Mouse (Mus musculus): ENCODE measurements at regions not wholly inside any gene's neighbourhood (a gene's known extent, or its start where the extent isn't known, plus 50 kb on each side); places are given as distances from the start of the nearest gene placed in this dataset.
A peak's percentile ranks its signal among the peaks of the same experiment; 100 is the strongest.

- no peak for ATAC-seq (ENCODE audit: insufficient number of reproducible peaks, low FRiP score, low TSS enrichment, low read depth)
- no peaks in the 10 kb centered on the region for H3K36me3 ChIP-seq
- no peaks in the 10 kb centered on the region for H3K9me3 ChIP-seq
- H3K4me2 ChIP-seq = no peak overlapping the region
- no peaks in the 10 kb centered on the region for H3K27me3 ChIP-seq
- no peaks in the 10 kb centered on the region for H3K4me1 ChIP-seq
- H3K9ac ChIP-seq = no peak overlapping the region
- 77% methylated on average over 2 of the region's 2 CpGs for WGBS
- no peak overlapping the region for H3K27ac ChIP-seq
- H3K4me3 ChIP-seq = no peak overlapping the region
Observed at GRCm38 (mm10) chr9:61268162-61268561, 104.0 kb upstream of the Tle3 start.

GRCm38 (mm10) chr9:61268681-61269080 lies 103.5 kb upstream of the Tle3 start:
- 67% methylated on average over 2 of the region's 2 CpGs for WGBS
- Histone ChIP-seq H3K36me3 (no peaks in the 10 kb centered on the region), H3K4me2 (no peak overlapping the region), H3K9me3 (no peaks in the 10 kb centered on the region), H3K27ac (no peak overlapping the region), H3K27me3 (no peaks in the 10 kb centered on the region), H3K4me3 (no peak overlapping the region), H3K4me1 (no peaks in the 10 kb centered on the region), H3K9ac (no peak overlapping the region)
- ATAC-seq (ENCODE audit: insufficient number of reproducible peaks, low FRiP score, low TSS enrichment, low read depth) = no peak

GRCm38 (mm10) chr9:61269151-61269870 lies 102.9 kb upstream of the Tle3 start:
- Histone ChIP-seq H3K4me1 (no peaks in the 10 kb centered on the region), H3K4me2 (no peak overlapping the region), H3K4me3 (no peak overlapping the region), H3K9ac (no peak overlapping the region), H3K27ac (no peak overlapping the region), H3K36me3 (no peaks in the 10 kb centered on the region), H3K27me3 (no peaks in the 10 kb centered on the region), H3K9me3 (no peaks in the 10 kb centered on the region)
- WGBS = 67% methylated on average over 5 of the region's 5 CpGs
- no peak for ATAC-seq (ENCODE audit: insufficient number of reproducible peaks, low FRiP score, low TSS enrichment, low read depth)

- Histone ChIP-seq H3K4me1 (no peaks in the 10 kb centered on the region), H3K27ac (no peak overlapping the region), H3K27me3 (no peaks in the 10 kb centered on the region), H3K4me2 (no peak overlapping the region), H3K4me3 (no peak overlapping the region), H3K9me3 (no peaks in the 10 kb centered on the region), H3K9ac (no peak overlapping the region), H3K36me3 (no peaks in the 10 kb centered on the region)
- WGBS = 90% methylated on average over 1 of the region's 1 CpGs
- no peak for ATAC-seq (ENCODE audit: insufficient number of reproducible peaks, low FRiP score, low TSS enrichment, low read depth)
Observed at GRCm38 (mm10) chr9:61271243-61271642, 100.9 kb upstream of the Tle3 start.

GRCm38 (mm10) chr9:61271769-61272352 lies 100.3 kb upstream of the Tle3 start:
- 78% methylated on average over 5 of the region's 5 CpGs for whole genome bisulfite sequencing
- ATAC-seq (ENCODE audit: insufficient number of reproducible peaks, low FRiP score, low TSS enrichment, low read depth) = no peak

GRCm38 (mm10) chr9:61274020-61274419 lies 98.1 kb upstream of the Tle3 start:
- Histone ChIP-seq H3K36me3 (no peaks in the 10 kb centered on the region), H3K9ac (no peak overlapping the region), H3K4me3 (no peak overlapping the region), H3K27ac (no peak overlapping the region), H3K4me1 (peaks cover 17% of the 10 kb centered on the region), H3K27me3 (peaks cover under 1% of the 10 kb centered on the region; the same call in 1 of the 2 replicates), H3K4me2 (no peak overlapping the region), H3K9me3 (no peaks in the 10 kb centered on the region)
- WGBS = 79% methylated on average over 9 of the region's 9 CpGs
- no peak for ATAC-seq (ENCODE audit: insufficient number of reproducible peaks, low FRiP score, low TSS enrichment, low read depth)

More at GRCm38 (mm10) chr9:61271769-61272352, 100.3 kb upstream of the Tle3 start:
- no peak overlapping the region for H3K4me2 ChIP-seq
- no peaks in the 10 kb centered on the region for H3K9me3 ChIP-seq
- no peak overlapping the region for H3K4me3 ChIP-seq
- no peaks in the 10 kb centered on the region for H3K4me1 ChIP-seq
- H3K9ac ChIP-seq = no peak overlapping the region
- no peaks in the 10 kb centered on the region for H3K27me3 ChIP-seq
- no peaks in the 10 kb centered on the region for H3K36me3 ChIP-seq
- H3K27ac ChIP-seq = no peak overlapping the region

- no peak overlapping the region for H3K9ac ChIP-seq
- no peak overlapping the region for H3K4me3 ChIP-seq
- peaks cover 17% of the 10 kb centered on the region; the same call in 1 of the 2 replicates for H3K27me3 ChIP-seq
Observed at GRCm38 (mm10) chr9:61277369-61278215, 94.6 kb upstream of the Tle3 start.

GRCm38 (mm10) chr9:61278216-61278758 lies 93.9 kb upstream of the Tle3 start:
- Histone ChIP-seq H3K27ac (no peak overlapping the region), H3K4me3 (no peak overlapping the region), H3K4me2 (0 out of 2 replicates have a peak overlapping the region, but pooled peaks have one; percentile 25), H3K4me1 (peaks cover 38% of the 10 kb centered on the region), H3K9me3 (no peaks in the 10 kb centered on the region), H3K36me3 (no peaks in the 10 kb centered on the region), H3K27me3 (peaks cover 17% of the 10 kb centered on the region; the same call in 1 of the 2 replicates), H3K9ac (no peak overlapping the region)
- ATAC-seq (ENCODE audit: insufficient number of reproducible peaks, low FRiP score, low TSS enrichment, low read depth) = no peak
- 16% methylated on average over 12 of the region's 12 CpGs for WGBS

More at GRCm38 (mm10) chr9:61277369-61278215, 94.6 kb upstream of the Tle3 start:
- no peak overlapping the region for H3K27ac ChIP-seq
- H3K4me2 ChIP-seq = peak overlapping the region; percentile 25; the same call in 1 of the 2 replicates
- ATAC-seq (ENCODE audit: insufficient number of reproducible peaks, low FRiP score, low TSS enrichment, low read depth) = no peak
- 12% methylated on average over 21 of the region's 21 CpGs for WGBS
- no peaks in the 10 kb centered on the region for H3K36me3 ChIP-seq
- H3K9me3 ChIP-seq = no peaks in the 10 kb centered on the region
- H3K4me1 ChIP-seq = peaks cover 32% of the 10 kb centered on the region

GRCm38 (mm10) chr9:61279044-61279543 lies 93.1 kb upstream of the Tle3 start:
- no peaks in the 10 kb centered on the region for H3K36me3 ChIP-seq
- peaks cover 43% of the 10 kb centered on the region for H3K4me1 ChIP-seq
- H3K27ac ChIP-seq = no peak overlapping the region
- H3K4me2 ChIP-seq = no peak overlapping the region
- H3K9me3 ChIP-seq = no peaks in the 10 kb centered on the region
- no peak for ATAC-seq (ENCODE audit: insufficient number of reproducible peaks, low FRiP score, low TSS enrichment, low read depth)
- 36% methylated on average over 9 of the region's 9 CpGs for WGBS
- H3K4me3 ChIP-seq = no peak overlapping the region
- H3K9ac ChIP-seq = no peak overlapping the region
- peaks cover 17% of the 10 kb centered on the region; the same call in 1 of the 2 replicates for H3K27me3 ChIP-seq

- no peak for ATAC-seq (ENCODE audit: insufficient number of reproducible peaks, low FRiP score, low TSS enrichment, low read depth)
- Histone ChIP-seq H3K27me3 (peaks cover 17% of the 10 kb centered on the region; the same call in 1 of the 2 replicates), H3K27ac (no peak overlapping the region), H3K9me3 (no peaks in the 10 kb centered on the region), H3K4me3 (no peak overlapping the region), H3K36me3 (no peaks in the 10 kb centered on the region), H3K4me1 (peaks cover 43% of the 10 kb centered on the region), H3K4me2 (no peak overlapping the region), H3K9ac (no peak overlapping the region)
- 50% methylated on average over 12 of the region's 12 CpGs for WGBS
Observed at GRCm38 (mm10) chr9:61280856-61281582, 91.1 kb upstream of the Tle3 start.

- H3K36me3 ChIP-seq = no peaks in the 10 kb centered on the region
- H3K4me2 ChIP-seq = no peak overlapping the region
- no peaks in the 10 kb centered on the region for H3K9me3 ChIP-seq
- H3K4me3 ChIP-seq = no peak overlapping the region
- H3K27me3 ChIP-seq = peaks cover 17% of the 10 kb centered on the region; the same call in 1 of the 2 replicates
- H3K27ac ChIP-seq = no peak overlapping the region
- WGBS = 71% methylated on average over 5 of the region's 5 CpGs
- peaks cover 34% of the 10 kb centered on the region for H3K4me1 ChIP-seq
- no peak for ATAC-seq (ENCODE audit: insufficient number of reproducible peaks, low FRiP score, low TSS enrichment, low read depth)
- no peak overlapping the region for H3K9ac ChIP-seq
Observed at GRCm38 (mm10) chr9:61283311-61283710, 88.9 kb upstream of the Tle3 start.
